Mouse (Mus musculus): Measurements from ENCODE around the gene Cxcl10.
"Not testable (repeated sequence)": the region's sequence is repeated elsewhere in the genome, so short reads cannot be mapped to it uniquely, and the experiment has no call there.

The Cxcl10 gene

DNA sequence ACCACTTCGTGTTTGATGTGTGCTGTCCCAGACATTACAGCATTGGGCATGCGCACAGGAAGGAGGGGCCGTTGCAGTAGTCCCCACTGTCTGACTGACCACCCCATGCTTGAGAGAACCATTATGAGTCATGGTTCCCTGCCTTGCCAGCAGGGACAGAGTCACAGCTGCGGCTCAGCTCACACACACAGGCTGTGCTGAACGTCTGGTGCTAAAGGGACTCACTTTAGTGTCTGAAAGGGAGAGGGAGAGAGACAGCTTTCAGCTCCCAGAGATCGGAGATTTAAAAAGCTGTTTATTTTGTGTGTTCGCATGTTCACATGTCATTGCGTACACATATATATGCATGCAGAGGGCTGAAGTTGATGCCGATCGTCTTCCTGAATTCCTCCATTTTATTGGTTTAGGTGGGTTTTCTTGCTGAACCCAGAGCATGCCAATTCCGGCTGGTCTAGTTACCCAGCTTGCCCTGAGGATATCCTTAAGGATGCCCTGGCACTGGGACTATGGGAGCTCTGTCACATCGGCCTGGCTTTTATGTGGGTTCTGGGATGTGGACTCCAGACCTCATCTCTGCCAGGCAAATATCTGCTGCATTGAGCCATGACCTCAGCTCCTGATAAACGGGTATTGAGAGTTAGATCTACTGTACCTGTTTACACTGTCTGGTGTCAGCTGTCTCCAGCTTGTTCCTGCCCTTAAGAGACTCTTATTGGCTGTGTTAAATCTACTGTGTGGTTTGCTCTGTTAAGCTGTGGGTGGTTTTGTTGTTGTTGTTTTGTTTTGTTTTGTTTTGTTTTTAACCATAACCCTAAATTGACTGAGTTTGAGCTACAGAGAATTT, 20.7 kb upstream of the Cxcl10 start:
- DNase-seq (ENCODE audit: low read depth, low spot score), result no peak

DNA sequence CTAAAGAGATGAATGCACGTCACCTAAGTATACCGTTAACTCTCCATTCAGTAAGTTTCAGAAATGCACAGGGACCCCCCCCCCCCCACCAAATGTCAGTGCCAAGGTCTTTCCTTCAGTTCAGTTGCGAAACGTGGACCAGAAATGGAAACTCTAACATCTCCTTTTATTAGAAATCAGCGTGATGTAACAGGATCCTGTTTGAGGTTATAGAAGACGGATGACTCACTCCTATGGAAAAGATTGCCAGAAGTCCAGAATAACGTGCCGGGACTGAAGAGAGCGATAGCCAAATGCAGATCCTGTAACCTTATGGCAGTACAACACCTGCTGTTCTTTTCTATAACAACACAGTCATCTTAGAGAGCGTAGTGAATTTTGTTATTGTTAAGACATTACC, 19.7 kb upstream of the Cxcl10 start:
- no peak for DNase-seq (ENCODE audit: low read depth, low spot score)

DNA sequence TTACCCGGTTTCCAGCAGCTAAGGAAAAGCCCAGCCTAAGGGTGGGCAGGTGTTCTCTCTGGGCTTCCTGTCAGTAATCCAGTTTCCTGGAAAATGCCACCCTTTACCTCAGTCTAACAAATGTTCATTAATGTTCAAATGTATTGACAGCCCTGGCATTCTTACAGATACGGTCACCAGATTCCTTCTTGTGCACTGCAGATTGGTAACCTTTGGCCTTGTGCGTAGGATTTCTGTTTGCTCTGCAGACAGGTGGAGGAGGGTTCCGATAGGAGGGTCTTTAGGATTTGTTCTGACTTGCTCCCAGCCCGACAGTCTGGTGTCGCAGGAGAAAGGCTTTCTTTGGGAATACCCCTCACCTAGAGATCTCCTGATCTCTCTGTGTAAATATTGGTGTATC, 17.9 kb upstream of the Cxcl10 start:
- DNase-seq (ENCODE audit: low read depth, low spot score), result no peak

DNA sequence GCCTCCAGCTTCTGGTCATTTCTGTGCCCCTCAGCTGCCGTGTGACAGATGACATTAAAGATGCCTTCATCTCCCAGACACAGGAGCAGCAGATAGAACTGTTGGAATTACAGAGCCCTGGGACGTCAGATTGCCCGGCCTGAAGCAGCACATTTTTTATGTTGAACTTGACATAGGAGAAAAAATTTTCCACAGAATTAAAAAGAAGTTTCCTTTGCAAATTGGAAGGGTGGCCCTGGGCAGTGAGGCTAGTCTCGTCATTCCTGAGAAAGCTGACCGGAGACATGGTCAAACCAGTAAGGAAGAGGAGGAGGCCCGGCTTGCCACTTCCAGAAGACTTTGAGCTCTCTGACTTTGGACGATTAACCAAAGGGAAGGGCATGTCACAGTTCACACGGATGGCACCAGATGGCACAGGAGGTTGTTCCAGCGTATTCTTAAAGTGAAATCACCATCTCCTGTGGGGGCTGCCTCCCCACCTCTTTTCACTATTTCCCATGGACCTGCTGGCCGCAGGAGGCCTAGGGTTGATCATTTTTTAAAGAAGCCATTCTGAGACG, 16.5 kb upstream of the Cxcl10 start:
- no peak for DNase-seq (ENCODE audit: low read depth, low spot score)

DNA sequence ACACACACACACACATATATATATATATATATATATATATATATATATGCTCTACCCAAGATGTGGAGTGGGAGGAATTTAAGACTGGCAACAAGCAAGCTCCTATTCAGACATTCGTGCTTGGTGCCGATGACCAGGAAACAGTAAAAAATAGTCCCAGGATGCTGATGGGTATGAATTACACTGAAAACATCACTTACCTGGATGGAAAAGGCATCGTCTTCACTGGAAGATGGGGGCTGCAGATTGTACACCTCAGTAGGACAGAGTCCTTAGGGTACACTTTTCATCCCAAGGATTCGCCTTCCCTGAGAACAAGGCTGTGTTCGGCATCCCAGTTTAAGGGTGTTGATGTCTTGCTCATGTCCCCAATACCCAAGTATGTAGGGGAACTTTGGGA, 15.3 kb upstream of the Cxcl10 start:
- DNase-seq (ENCODE audit: low read depth, low spot score), result no peak

DNA sequence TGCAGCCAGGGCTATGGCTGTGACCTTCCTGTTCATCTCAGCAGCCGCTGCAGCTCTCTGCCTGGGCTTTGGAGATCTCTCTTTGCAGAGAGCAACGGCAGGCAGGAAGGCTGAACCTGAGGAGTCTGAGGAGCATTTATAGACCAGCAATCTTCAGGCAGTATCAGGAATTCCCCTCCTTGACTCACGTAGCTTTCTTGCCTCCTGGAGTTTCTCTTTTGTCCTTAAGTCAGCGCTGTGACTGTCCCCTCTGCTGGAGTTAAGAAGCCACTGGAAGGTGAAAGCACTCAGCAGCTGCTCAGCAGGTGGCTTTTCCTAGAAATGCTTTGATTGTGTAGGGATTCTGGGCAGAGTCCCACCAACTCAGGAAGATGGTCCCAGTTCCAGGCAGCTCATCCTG, 14.5 kb upstream of the Cxcl10 start:
- no peak for DNase-seq (ENCODE audit: low read depth, low spot score)

DNA sequence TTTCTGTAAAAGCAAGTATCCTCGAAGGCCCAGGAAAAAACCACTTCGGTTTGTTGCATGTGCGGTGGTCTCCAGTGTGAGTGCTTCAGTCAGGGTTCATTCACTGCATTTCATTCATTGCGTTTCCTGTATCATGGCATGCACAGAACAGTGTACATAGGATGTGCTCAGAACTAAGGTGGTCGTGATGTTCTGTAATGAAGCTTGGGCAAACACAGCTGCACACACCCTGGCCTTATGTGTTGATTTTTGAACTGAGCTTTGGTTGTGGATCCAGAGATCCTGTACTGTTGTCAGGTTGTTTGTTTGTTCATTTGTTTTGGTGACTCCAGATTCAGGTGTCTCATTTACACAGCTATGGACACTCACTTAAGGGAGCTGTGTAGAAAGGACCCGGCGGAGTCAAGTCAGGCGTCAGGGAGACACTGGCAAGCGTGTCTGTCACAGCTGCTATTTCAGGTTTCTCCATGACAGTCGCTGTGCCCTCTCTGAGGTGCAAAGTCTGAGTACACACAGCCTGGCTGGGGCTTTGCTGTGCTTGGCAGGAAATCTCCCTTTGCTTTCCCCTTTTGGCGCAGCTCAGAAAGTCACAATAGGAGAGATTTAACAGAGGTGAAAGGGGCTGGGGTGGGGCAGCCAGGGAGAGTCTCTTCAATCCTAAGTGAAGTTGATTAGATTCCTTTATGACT, 10.2 kb upstream of the Cxcl10 start:
- no peak for DNase-seq (ENCODE audit: low read depth, low spot score)

DNA sequence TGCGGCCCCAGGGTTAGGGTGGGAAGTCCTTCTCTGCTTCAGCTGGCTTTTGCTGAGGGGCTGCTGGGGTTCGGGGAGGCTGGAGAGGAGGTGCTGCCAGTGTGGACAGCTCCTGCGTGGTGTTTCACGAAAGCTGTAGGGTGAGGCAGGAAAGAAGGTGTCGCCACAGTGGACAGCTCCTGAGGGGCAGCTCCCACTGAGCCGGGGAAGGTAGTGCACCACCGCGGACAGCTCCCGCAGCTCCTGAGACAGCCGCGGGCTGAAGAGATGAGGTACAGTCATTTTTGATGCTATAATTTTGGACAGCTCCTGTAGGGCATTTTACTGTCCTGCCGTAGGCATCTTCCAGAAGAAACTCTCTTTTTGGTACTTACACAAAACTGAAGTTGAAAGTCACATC, 9.3 kb upstream of the Cxcl10 start:
- DNase-seq (ENCODE audit: low read depth, low spot score), result no peak

DNA sequence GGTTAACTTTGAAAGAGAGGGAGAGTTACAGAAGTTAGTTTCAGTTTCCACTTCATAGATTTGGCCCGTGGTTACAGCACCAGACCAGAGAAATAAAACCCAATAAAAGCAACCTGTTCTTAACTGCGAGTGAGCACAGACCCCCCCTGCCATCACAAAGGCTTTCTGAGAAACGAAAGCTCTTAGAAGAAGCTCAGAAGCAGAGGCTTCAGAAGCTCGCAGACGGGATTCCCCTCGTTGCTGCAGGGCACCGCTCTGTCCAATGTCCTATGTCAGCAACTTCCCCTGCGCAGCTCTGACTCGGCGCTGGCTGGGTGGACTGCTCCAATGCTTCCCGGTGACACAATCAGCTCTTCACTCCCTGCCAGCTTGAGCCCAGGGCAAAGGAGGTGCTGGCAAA, 4.8 kb upstream of the Cxcl10 start:
- no peak for DNase-seq (ENCODE audit: low read depth, low spot score)

DNA sequence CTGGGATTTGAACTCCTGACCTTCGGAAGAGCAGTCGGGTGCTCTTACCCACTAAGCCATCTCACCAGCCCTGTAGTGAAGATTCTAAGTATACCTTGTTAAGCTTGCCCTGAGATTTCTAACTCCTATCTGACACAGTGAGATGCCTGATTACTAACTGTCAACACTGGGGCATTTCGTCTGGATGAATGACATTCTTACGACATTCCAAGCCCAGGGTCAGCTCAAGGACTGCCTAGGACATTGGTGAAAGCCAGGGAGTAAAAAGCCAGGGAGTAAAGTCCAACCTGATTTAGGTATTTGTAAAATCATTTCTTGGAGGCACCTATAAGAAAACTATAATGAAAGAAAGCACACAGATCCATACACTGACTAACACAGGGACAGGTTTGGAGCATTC, 4.0 kb upstream of the Cxcl10 start:
- DNase-seq (ENCODE audit: low read depth, low spot score), result not testable (repeated sequence)

DNA sequence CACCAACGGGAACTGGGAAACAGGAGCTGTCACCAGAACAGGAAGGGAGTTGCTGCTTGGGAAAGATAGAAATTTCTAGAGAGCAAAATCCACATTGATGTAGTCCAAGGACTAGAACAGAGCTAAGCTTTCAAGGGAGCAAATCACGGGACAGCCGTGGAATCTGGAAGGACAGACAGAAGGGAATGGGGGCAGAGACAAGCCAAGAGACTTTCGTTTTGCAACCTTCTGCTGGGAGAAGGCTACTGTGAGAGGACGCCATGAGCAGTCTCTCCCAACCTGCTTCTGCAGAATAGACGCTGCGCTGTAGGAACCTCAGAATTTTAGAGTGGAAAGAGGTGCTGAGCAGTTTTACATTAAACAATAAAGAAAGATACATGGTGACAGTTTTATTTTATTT, 1.0 kb upstream of the Cxcl10 start:
- DNase-seq (ENCODE audit: low read depth, low spot score), result no peak

DNA sequence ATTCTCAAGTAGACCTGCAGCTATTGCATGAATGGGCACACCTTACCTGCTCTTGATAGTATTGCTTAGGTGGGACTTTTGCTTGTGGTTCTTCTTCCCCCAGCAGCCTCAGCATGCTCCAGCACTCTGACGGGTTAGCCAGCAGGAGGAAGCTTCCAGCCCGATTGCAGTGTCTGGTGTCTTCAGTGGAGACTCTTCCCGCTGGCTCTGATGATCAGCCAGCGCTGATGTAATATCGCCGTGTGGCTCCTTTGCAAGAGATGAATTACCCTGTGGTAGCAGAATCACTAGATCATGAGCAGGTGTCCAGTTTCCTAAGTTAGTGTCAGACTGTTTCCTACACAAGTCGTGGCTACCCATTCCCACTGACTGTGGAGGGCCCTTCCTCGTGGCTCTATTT, 3.7 kb downstream of the Cxcl10 start:
- DNase-seq (ENCODE audit: low read depth, low spot score), result no peak

DNA sequence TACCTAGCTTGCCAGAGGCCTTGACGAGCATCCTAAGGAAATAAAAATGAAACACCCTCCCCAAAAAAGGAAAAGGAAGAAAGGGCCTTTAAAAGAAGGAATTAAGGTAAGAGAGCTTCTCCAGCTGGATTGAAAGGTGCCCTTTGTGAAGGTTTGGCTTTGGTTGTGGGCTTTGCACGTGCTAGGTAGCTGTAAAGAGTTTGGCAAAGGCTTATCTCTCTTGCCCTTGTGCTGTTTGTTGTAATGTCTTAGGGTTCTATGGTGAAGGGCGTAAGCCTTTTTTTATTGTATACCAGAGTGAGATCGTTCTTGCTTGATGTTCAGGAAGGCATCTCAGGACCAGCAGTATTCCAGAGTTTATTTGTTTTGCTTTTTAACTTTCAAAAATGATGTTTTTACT, 8.1 kb downstream of the Cxcl10 start:
- DNase-seq (ENCODE audit: low read depth, low spot score), result no peak

DNA sequence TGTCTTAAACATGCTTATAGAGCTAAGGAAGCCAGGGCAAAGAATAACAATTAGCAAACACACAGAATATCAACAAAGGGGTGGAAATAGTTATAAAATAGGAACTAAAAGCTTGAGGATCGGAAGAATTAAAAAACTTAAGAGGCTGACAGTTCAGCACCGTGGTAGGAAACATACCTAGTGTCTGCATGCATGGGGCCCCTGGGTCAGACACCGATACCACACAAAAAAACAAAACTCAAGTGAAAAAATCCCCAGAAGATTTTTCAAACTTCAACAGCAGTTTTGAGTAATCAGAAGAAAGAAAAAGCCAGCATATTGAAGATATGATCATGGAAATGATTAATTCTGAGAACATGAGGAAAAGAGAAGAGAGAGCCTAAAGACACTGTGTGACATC, 11.9 kb downstream of the Cxcl10 start:
- DNase-seq (ENCODE audit: low read depth, low spot score), result no peak

DNA sequence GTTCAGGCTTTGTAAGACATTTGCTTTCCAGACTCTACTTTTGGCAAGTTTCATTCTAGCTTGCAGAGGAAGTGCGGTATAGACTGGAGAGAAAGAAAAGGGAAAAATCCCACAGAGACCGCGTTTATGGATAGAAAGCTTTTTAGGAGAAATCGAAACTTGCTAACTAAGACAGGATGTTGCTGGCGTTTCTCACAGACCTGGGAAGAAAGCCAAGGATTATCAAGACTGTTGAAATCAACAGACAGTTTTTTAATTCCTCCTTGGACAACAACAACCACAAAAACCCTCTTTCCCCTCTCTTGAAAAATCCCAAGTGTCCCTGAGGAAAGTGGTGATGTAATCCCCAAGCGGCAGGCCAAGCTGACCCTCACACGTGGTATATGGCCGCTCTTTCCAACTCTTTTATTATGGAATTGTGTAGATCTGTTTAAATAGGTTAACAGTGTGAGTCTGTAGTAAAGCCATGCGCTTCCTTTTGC, 16.3 kb downstream of the Cxcl10 start:
- no peak for DNase-seq (ENCODE audit: low read depth, low spot score)

DNA sequence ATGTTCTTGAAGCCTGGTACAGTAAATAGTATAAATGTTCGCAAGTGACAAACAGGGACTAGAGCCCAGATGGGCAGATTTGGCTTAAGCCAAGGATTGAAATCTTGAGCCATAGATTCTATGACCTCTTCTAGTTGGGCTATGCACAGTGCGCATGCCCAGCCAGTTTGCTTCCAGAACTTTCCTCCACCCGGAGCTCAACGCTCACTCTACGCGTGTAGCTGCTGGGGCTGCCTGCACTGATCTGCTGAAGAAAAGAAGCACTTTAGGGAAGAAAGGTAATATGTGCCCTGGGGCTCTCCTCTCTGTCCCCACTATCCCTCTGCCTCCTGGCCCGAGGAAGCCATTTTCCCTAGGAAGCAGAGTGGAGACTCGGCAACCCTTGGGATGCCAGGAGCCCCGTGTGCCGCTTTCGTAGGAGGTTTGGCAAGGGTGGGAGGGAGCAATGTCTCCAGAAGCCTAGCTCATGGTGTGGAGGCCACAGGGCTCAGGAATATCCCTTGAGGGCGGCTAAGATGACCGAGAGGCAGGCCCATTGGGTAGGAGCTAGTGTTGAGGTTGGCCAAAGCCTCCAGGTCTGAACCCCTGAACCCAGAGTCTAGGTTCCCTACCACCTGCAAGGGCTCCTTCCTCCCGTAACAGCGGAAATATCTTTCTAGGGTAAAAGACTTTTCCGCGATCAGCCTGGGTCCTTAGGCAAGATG, 16.9 kb downstream of the Cxcl10 start, which contains the start of gene Art3:
TSS of gene Art3 (plus strand) at position 193 of the 704 bp plus-strand sequence.
- DNase-seq (ENCODE audit: low read depth, low spot score), result no peak

DNA sequence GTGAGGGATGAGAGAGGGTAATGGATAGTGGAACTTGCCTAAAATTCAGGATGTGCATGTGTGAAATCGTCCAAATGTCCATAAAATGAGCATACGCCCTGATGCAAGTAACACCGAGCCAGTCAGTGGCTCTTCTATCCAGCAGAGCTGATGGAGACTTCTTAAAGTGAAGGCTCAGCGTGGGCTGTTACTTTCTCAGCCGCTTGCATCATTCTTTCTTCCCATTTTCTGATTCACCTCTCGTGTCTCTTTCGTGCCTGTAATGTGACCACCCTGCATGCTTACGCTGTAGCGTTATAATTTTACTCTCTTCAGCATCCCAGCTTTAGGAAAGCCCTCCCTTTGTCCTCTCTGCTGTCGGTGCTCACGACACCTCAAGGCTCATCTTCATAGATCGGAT, 17.6 kb downstream of the Cxcl10 start:
- no peak for DNase-seq (ENCODE audit: low read depth, low spot score)

DNA sequence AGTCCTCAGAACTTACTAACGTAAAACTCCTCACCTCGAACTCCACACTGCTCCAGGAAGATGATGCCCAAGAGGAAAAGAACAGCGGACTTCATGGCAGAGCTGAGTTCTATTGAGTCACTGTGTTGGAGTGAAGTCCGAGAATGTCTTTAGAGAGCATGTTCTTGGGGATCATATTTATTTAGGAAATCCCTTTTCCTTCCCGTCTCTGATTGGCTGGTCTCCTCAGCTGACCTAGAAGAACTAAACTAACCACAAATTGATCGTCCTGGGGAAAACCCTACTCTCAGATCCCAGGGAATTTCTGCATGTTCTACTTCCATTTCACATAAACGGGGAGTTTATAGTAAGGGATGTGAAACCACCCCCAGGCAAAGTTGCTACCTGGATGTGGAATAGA, 20.8 kb downstream of the Cxcl10 start, which contains the start of gene Cxcl9:
TSS of gene Cxcl9 (minus strand) at position 151 of the 400 bp plus-strand sequence.
- no peak for DNase-seq (ENCODE audit: low read depth, low spot score)

DNA sequence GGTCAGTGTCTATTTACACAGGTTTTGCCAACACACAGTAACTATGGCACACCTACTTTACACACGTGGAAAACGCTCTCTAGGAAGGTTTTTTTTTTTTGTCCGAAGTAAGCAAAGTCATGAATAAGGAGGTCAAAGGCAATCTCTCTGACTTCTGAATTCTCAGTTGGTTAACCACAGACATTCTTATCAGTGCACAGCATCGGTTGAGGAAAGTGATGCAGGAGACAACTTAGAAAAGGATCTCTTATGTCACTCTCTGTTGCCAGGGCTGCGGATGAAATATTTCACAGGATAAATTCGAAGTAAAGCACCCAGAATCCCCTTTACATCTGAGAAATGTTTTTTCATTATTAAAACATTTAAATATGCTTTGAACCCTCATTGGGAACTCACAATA, 21.3 kb downstream of the Cxcl10 start:
- no peak for DNase-seq (ENCODE audit: low read depth, low spot score)

DNA sequence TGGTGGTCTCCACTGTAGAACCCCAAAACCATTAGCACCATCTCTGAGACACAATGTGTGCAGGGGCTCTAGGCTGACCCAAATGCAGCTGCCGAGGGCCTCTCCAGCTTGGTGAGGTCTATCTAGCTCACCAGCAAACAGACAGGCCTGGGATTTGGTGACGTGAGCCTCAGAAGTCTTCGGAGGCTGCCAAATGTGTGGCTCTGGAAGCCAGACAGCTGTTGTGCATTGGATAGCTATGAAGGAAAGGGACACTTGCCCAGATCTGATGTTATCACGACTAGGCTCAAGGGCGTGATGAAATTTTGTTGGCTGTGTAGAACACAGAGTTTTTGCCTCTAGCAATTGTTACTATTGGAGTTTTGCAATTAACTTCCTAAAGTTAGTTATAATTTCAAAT, 25.4 kb downstream of the Cxcl10 start:
- no peak for DNase-seq (ENCODE audit: low read depth, low spot score)

DNA sequence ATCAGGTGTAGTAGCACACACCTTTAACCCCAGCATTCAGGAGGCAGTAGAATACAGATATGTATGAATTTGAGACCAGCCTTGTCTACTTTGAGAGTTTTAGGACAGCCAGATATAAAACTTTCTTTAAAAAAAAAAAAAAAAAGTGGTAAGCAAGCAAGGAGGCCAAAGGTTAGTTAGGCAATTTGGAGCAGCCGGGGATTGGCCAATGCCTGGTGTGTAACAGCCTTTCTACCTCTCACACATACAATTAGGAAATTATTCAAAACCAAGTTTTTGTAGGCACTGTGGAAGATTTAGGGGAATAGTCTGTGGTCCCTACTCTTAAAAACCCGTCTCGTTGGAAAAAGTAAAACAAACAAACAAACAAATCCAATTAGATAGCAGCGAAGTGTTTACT, 26.1 kb downstream of the Cxcl10 start:
- no peak for DNase-seq (ENCODE audit: low read depth, low spot score)

Data from embryo, embryonic 11.5 days (tissue).